Mouse (Mus musculus): ENCODE measurements around the gene Ifnz. TPM values are rescaled to one million over a fixed set of nuclear protein-coding genes. Genes with fewer than 3 reads are reported as not detected.
"Not testable (repeated sequence)": the region's sequence is repeated elsewhere in the genome, so short reads cannot be mapped to it uniquely, and the experiment has no call there.

Ifnz gene
- polyA plus RNA-seq, 1 experiment from 2014 or later, result 0.31 TPM

GRCm38 (mm10) chr4:88756581-88757513 lies 25.1 kb upstream of the Ifnz start:
- H3K9me3 ChIP-seq (ENCODE audit: control insufficient read depth, low read length); H3K36me3 ChIP-seq (ENCODE audit: control insufficient read depth, insufficient read depth, low read length); ATAC-seq (ENCODE audit: low read depth); H3K27me3 ChIP-seq (replicated peaks; ENCODE audit: control insufficient read depth, insufficient read depth, low read length); H3K4me1 ChIP-seq (ENCODE audit: control insufficient read depth, insufficient read depth, low read length): not testable (repeated sequence)
- peak overlapping the region; percentile 75 for H3K9ac ChIP-seq (ENCODE audit: low read depth, low read length)
- peak overlapping the region; percentile 49 for H3K4me3 ChIP-seq (ENCODE audit: low read depth, low read length)
- 11% methylated on average over 28 of the region's 31 CpGs for WGBS
- DNase-seq (ENCODE audit: low spot score), result peak; percentile 14
- peak overlapping the region; percentile 68 for H3K4me2 ChIP-seq (ENCODE audit: low read depth, low read length)
- peak overlapping the region; percentile 93 for H3K27ac ChIP-seq (replicated peaks; ENCODE audit: low read depth, low read length)

GRCm38 (mm10) chr4:88757628-88758031 lies 24.3 kb upstream of the Ifnz start:
- Histone ChIP-seq H3K4me3 (ENCODE audit: low read depth, low read length) (peak overlapping the region; percentile 49), H3K9ac (ENCODE audit: low read depth, low read length) (peak overlapping the region; percentile 75), H3K4me2 (ENCODE audit: low read depth, low read length) (peak overlapping the region; percentile 68), H3K27ac (replicated peaks; ENCODE audit: low read depth, low read length) (peak overlapping the region; percentile 93)
- not testable (repeated sequence) for H3K27me3 ChIP-seq (replicated peaks; ENCODE audit: control insufficient read depth, insufficient read depth, low read length); H3K9me3 ChIP-seq (ENCODE audit: control insufficient read depth, low read length); H3K36me3 ChIP-seq (ENCODE audit: control insufficient read depth, insufficient read depth, low read length); H3K4me1 ChIP-seq (ENCODE audit: control insufficient read depth, insufficient read depth, low read length)
- WGBS, result 0% methylated on average over 8 of the region's 21 CpGs
- DNase-seq (ENCODE audit: low spot score) (peak; percentile 97), ATAC-seq (ENCODE audit: low read depth) (peak; percentile 100)

GRCm38 (mm10) chr4:88758751-88759150 lies 23.2 kb upstream of the Ifnz start:
- H3K27ac ChIP-seq (replicated peaks; ENCODE audit: low read depth, low read length); H3K27me3 ChIP-seq (replicated peaks; ENCODE audit: control insufficient read depth, insufficient read depth, low read length); H3K9ac ChIP-seq (ENCODE audit: low read depth, low read length); ATAC-seq (ENCODE audit: low read depth); H3K9me3 ChIP-seq (ENCODE audit: control insufficient read depth, low read length); DNase-seq (ENCODE audit: low spot score); H3K36me3 ChIP-seq (ENCODE audit: control insufficient read depth, insufficient read depth, low read length); H3K4me1 ChIP-seq (ENCODE audit: control insufficient read depth, insufficient read depth, low read length); H3K4me3 ChIP-seq (ENCODE audit: low read depth, low read length); H3K4me2 ChIP-seq (ENCODE audit: low read depth, low read length): not testable (repeated sequence)
- WGBS, result 89% methylated on average over 7 of the region's 9 CpGs

- 24% methylated on average over 8 of the region's 14 CpGs for WGBS
- Histone ChIP-seq H3K9ac (ENCODE audit: low read depth, low read length) (peak within 1 kb of the TSS; percentile 53; the same call in 1 of the 2 replicates), H3K4me2 (ENCODE audit: low read depth, low read length) (peak within 1 kb of the TSS; percentile 51), H3K27ac (replicated peaks; ENCODE audit: low read depth, low read length) (peak within 1 kb of the TSS; percentile 39; the same call in 1 of the 2 replicates), H3K4me3 (ENCODE audit: low read depth, low read length) (peak within 1 kb of the TSS; percentile 34)
- H3K4me1 ChIP-seq (ENCODE audit: control insufficient read depth, insufficient read depth, low read length); ATAC-seq (ENCODE audit: low read depth); H3K9me3 ChIP-seq (ENCODE audit: control insufficient read depth, low read length); DNase-seq (ENCODE audit: low spot score); H3K27me3 ChIP-seq (replicated peaks; ENCODE audit: control insufficient read depth, insufficient read depth, low read length); H3K36me3 ChIP-seq (ENCODE audit: control insufficient read depth, insufficient read depth, low read length): not testable (repeated sequence)
Measured at GRCm38 (mm10) chr4:88759610-88760268, 22.2 kb upstream of the Ifnz start, which contains the start of gene Gm13283. Gene Gm13283, plus strand, starts transcription at chr4:88760119.

- H3K9me3 ChIP-seq (ENCODE audit: control insufficient read depth, low read length); H3K27me3 ChIP-seq (replicated peaks; ENCODE audit: control insufficient read depth, insufficient read depth, low read length); H3K36me3 ChIP-seq (ENCODE audit: control insufficient read depth, insufficient read depth, low read length); ATAC-seq (ENCODE audit: low read depth); H3K4me1 ChIP-seq (ENCODE audit: control insufficient read depth, insufficient read depth, low read length): not testable (repeated sequence)
- peak overlapping the region; percentile 34 for H3K4me3 ChIP-seq (ENCODE audit: low read depth, low read length)
- peak overlapping the region; percentile 39; the same call in 1 of the 2 replicates for H3K27ac ChIP-seq (replicated peaks; ENCODE audit: low read depth, low read length)
- peak overlapping the region; percentile 53; the same call in 1 of the 2 replicates for H3K9ac ChIP-seq (ENCODE audit: low read depth, low read length)
- 0% methylated on average over 10 of the region's 28 CpGs for WGBS
- peak overlapping the region; percentile 51 for H3K4me2 ChIP-seq (ENCODE audit: low read depth, low read length)
- DNase-seq (ENCODE audit: low spot score), result peak; percentile 92
Measured at GRCm38 (mm10) chr4:88760431-88760830, 21.5 kb upstream of the Ifnz start.

- WGBS, result 62% methylated on average over 6 of the region's 8 CpGs
- DNase-seq (ENCODE audit: low spot score); ATAC-seq (ENCODE audit: low read depth); H3K9me3 ChIP-seq (ENCODE audit: control insufficient read depth, low read length); H3K27ac ChIP-seq (replicated peaks; ENCODE audit: low read depth, low read length); H3K36me3 ChIP-seq (ENCODE audit: control insufficient read depth, insufficient read depth, low read length); H3K4me3 ChIP-seq (ENCODE audit: low read depth, low read length); H3K27me3 ChIP-seq (replicated peaks; ENCODE audit: control insufficient read depth, insufficient read depth, low read length); H3K4me2 ChIP-seq (ENCODE audit: low read depth, low read length); H3K4me1 ChIP-seq (ENCODE audit: control insufficient read depth, insufficient read depth, low read length); H3K9ac ChIP-seq (ENCODE audit: low read depth, low read length): not testable (repeated sequence)
Measured at GRCm38 (mm10) chr4:88761776-88762175, 20.2 kb upstream of the Ifnz start.

- H3K9ac ChIP-seq (ENCODE audit: low read depth, low read length); H3K27me3 ChIP-seq (replicated peaks; ENCODE audit: control insufficient read depth, insufficient read depth, low read length); H3K4me3 ChIP-seq (ENCODE audit: low read depth, low read length); DNase-seq (ENCODE audit: low spot score); H3K9me3 ChIP-seq (ENCODE audit: control insufficient read depth, low read length); H3K36me3 ChIP-seq (ENCODE audit: control insufficient read depth, insufficient read depth, low read length); H3K4me2 ChIP-seq (ENCODE audit: low read depth, low read length); H3K27ac ChIP-seq (replicated peaks; ENCODE audit: low read depth, low read length); H3K4me1 ChIP-seq (ENCODE audit: control insufficient read depth, insufficient read depth, low read length); ATAC-seq (ENCODE audit: low read depth): not testable (repeated sequence)
- 58% methylated on average over 9 of the region's 9 CpGs for WGBS
Measured at GRCm38 (mm10) chr4:88762341-88762740, 19.6 kb upstream of the Ifnz start.

- peak overlapping the region; percentile 49 for H3K4me2 ChIP-seq (ENCODE audit: low read depth, low read length)
- peak overlapping the region; percentile 52; the same call in 1 of the 2 replicates for H3K27ac ChIP-seq (replicated peaks; ENCODE audit: low read depth, low read length)
- H3K27me3 ChIP-seq (replicated peaks; ENCODE audit: control insufficient read depth, insufficient read depth, low read length); H3K36me3 ChIP-seq (ENCODE audit: control insufficient read depth, insufficient read depth, low read length); H3K9me3 ChIP-seq (ENCODE audit: control insufficient read depth, low read length); H3K4me1 ChIP-seq (ENCODE audit: control insufficient read depth, insufficient read depth, low read length); ATAC-seq (ENCODE audit: low read depth): not testable (repeated sequence)
- DNase-seq (ENCODE audit: low spot score), result peak; percentile 85
- H3K9ac ChIP-seq (ENCODE audit: low read depth, low read length), result peak overlapping the region; percentile 53; the same call in 1 of the 2 replicates
- peak overlapping the region; percentile 35 for H3K4me3 ChIP-seq (ENCODE audit: low read depth, low read length)
- WGBS, result 6% methylated on average over 12 of the region's 42 CpGs
Measured at GRCm38 (mm10) chr4:88763384-88764018, 18.4 kb upstream of the Ifnz start.

Measured in embryonic facial prominence, embryonic 14.5 days (tissue).